Mouse (Mus musculus): ENCODE results near the gene Apbb2. TPM values are rescaled to one million over a fixed set of nuclear protein-coding genes. Genes with fewer than 3 reads are reported as not detected.
"Not testable (repeated sequence)": the region's sequence is repeated elsewhere in the genome, so short reads cannot be mapped to it uniquely, and the experiment has no call there.

Apbb2 gene
- total RNA-seq, 2 experiments from 2014 or later, result 53.4 to 57.1 TPM

GRCm38 (mm10) chr5:66262475-66262874 lies 356.1 kb downstream of the Apbb2 start:
- no peak for DNase-seq (ENCODE audit: extremely low spot score in 1 of 2, low spot score in 1 of 2)

- peak; percentile 77 to 84 for DNase-seq (ENCODE audit: extremely low spot score in 1 of 2, low spot score in 1 of 2)
Measured at GRCm38 (mm10) chr5:66259756-66260448, 358.7 kb downstream of the Apbb2 start, which contains the start of gene Nsun7. TSS of gene Nsun7 (plus strand) at chr5:66259897.

DNA sequence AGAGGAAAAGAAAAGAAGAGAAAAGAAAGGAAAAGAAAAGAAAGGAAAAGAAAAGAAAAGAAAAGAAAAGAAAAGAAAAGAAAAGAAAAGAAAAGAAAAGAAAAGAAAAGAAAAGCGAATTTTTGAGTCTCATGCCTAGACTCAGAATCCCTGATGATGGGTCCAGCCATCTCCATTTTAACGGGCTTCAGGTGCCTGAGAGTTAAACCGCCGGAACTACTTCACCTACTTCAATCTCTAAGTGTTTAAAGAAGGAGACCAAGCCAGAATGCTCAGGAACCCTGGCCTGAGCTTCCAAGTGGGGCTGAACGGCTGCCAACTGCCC lies 359.2 kb downstream of the Apbb2 start:
- DNase-seq (ENCODE audit: extremely low spot score in 1 of 2, low spot score in 1 of 2), result not testable (repeated sequence)

GRCm38 (mm10) chr5:66259000-66259399 lies 359.6 kb downstream of the Apbb2 start:
- DNase-seq (ENCODE audit: extremely low spot score in 1 of 2, low spot score in 1 of 2), result no peak

DNA sequence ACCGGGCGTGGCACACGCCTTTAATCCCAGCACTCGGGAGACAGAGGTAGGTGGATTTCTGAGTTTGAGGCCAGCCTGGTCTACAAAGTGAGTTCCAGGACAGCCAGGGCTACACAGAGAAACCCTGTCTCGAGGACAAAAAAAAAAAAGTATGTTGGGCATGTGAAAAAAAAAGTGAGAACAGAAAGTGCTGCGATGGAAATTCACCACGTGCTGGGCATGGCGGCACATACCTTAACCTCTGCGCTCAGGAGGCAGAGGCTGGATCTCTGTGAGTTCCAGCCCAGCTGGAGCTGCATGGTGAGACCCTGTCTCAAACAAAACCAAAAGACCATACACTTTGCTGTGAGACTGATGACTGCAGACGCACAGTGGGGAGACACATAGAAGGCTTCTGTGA lies 363.5 kb downstream of the Apbb2 start:
- DNase-seq (ENCODE audit: extremely low spot score in 1 of 2, low spot score in 1 of 2), result no peak

DNA sequence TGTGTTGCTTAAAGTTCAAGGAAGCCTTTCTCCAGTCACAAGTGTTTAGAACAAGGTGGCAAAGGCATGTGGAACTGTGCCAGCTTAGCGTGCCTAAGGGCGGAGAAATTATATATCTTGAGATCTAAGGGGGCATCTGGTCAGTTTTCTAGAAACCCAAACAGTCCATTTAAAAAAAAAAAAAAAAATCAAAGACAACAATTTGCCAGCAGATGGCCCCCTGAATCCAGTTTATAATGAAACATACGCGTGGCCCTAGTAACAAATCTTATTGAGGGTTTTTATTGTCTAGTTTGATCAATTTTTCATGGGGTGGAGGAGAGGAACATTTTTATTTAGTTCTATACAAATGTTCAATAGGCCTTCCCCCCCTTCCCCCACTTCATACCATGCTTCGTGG lies 365.4 kb downstream of the Apbb2 start:
- DNase-seq (ENCODE audit: extremely low spot score in 1 of 2, low spot score in 1 of 2), result peak in 1 of 2 experiments; percentile 13

Other genes starting within 250 kb of the Apbb2 start
- gene Uchl1, start 57.3 kb upstream of the Apbb2 start, total RNA-seq (2021), result 100 to 1,000 TPM; 783 to 964 TPM
- 100 to 1,000 TPM; 110 to 125 TPM for gene Limch1, start 127.0 kb upstream of the Apbb2 start, total RNA-seq (2021)

All from layer of hippocampus, postnatal 25 days (tissue).